Mouse (Mus musculus) left cerebral cortex, adult 11 months (tissue): ENCODE measurements around the gene Snhg11.

Source experiments
- DNase-seq: peaks from one replicate; pipeline ENCODE4 v3.0.0; 2022; ENCODE audit warnings: low spot score

Gene Snhg11

GRCm38 (mm10) chr2:158375443-158376122 lies at the start of gene Snhg11:
Snhg11 (plus strand) TSS chr2:158375638.
- DNase-seq = peak; percentile 84

GRCm38 (mm10) chr2:158334356-158334755 lies 41.1 kb upstream of the Snhg11 start:
- DNase-seq = no peak

GRCm38 (mm10) chr2:158337698-158338097 lies 37.7 kb upstream of the Snhg11 start:
- no peak for DNase-seq

- DNase-seq = no peak
Measured at GRCm38 (mm10) chr2:158339948-158340564, 35.4 kb upstream of the Snhg11 start.

GRCm38 (mm10) chr2:158341324-158341723 lies 34.1 kb upstream of the Snhg11 start:
- DNase-seq = no peak

GRCm38 (mm10) chr2:158343495-158343894 lies 31.9 kb upstream of the Snhg11 start:
- no peak for DNase-seq

GRCm38 (mm10) chr2:158346467-158346866 lies 29.0 kb upstream of the Snhg11 start:
- DNase-seq = no peak

GRCm38 (mm10) chr2:158347868-158348267 lies 27.6 kb upstream of the Snhg11 start:
- no peak for DNase-seq

GRCm38 (mm10) chr2:158352801-158353520 lies 22.5 kb upstream of the Snhg11 start:
- no peak for DNase-seq

GRCm38 (mm10) chr2:158354348-158355114 lies 20.9 kb upstream of the Snhg11 start:
- DNase-seq = no peak

GRCm38 (mm10) chr2:158355238-158355637 lies 20.2 kb upstream of the Snhg11 start:
- no peak for DNase-seq

GRCm38 (mm10) chr2:158356121-158356520 lies 19.3 kb upstream of the Snhg11 start:
- no peak for DNase-seq

- no peak for DNase-seq
Measured at GRCm38 (mm10) chr2:158359757-158360620, 15.4 kb upstream of the Snhg11 start.

GRCm38 (mm10) chr2:158360873-158361677 lies 14.4 kb upstream of the Snhg11 start:
- DNase-seq = peak; percentile 72

- DNase-seq = no peak
Measured at GRCm38 (mm10) chr2:158361678-158362320, 13.6 kb upstream of the Snhg11 start.

GRCm38 (mm10) chr2:158364175-158364574 lies 11.3 kb upstream of the Snhg11 start:
- no peak for DNase-seq

GRCm38 (mm10) chr2:158365099-158365850 lies 10.2 kb upstream of the Snhg11 start:
- no peak for DNase-seq

GRCm38 (mm10) chr2:158367654-158368053 lies 7.8 kb upstream of the Snhg11 start:
- DNase-seq = no peak

GRCm38 (mm10) chr2:158368313-158368712 lies 7.1 kb upstream of the Snhg11 start:
- DNase-seq = no peak
